Mouse (Mus musculus) splenic B cell, adult 2 months (primary cell): ENCODE measurements around the gene Bmp6.

Experiments used
- DNase-seq: peaks from one replicate; pipeline ENCODE4 v3.0.0-alpha.2; 2011; ENCODE audit warnings: low read depth, low spot score
- H3K27me3 ChIP-seq: 2 replicates; pipeline ENCODE4 v1.6.1; 2012; ENCODE audit warnings: mild to moderate bottlenecking, low read length, moderate library complexity, mixed read lengths; ENCODE audit not compliant: control insufficient read depth, poor library complexity, insufficient read depth, severe bottlenecking
- H3K36me3 ChIP-seq: 2 replicates; pipeline ENCODE4 v1.6.1; 2012; ENCODE audit warnings: mild to moderate bottlenecking, low read length, moderate library complexity, mixed read lengths; ENCODE audit not compliant: control insufficient read depth, poor library complexity, insufficient read depth, severe bottlenecking

Bmp6 gene

DNA sequence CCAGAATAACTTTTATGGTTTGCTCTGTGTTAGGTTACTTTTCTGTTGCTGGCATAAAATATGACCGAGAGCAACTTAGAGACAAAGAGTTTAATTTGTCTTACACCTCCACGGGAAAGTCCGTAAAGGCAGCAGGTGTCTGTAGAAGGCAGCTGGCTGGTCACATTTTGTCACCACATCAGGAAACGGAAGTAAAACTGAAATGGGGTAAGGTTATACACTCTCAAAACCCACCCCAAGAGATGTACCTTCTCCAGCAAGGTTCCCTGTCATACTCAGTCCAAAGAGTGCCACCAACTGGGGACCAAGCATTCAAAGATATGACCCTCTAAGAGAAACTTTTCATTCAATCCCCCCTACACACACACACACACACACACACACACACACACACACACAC, 201.8 kb downstream of the Bmp6 start:
- Histone ChIP-seq H3K36me3 (no peaks in the 10 kb centered on the region), H3K27me3 (no peaks in the 10 kb centered on the region)
- peak; percentile 76 for DNase-seq

DNA sequence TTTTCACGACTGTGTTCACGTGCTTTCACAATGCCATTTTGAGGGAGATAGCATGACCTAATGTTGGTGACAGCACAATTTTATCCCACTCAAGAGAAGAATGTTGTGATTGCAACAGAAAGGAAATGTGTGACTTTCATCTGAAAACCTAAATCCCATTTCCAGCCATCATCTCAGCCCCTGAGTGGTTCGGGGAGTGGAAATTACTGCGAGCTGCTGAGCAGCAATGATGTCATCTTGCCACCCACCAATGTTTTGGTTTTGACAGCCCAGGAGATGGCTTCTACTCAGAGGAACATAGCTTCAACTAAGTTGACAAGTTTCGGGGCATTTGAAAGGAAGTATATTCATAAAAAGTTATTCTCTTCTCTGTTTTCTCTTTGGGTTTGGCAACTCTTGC, 202.8 kb downstream of the Bmp6 start:
- no peaks in the 10 kb centered on the region for H3K27me3 ChIP-seq
- H3K36me3 ChIP-seq: no peaks in the 10 kb centered on the region
- DNase-seq: no peak

DNA sequence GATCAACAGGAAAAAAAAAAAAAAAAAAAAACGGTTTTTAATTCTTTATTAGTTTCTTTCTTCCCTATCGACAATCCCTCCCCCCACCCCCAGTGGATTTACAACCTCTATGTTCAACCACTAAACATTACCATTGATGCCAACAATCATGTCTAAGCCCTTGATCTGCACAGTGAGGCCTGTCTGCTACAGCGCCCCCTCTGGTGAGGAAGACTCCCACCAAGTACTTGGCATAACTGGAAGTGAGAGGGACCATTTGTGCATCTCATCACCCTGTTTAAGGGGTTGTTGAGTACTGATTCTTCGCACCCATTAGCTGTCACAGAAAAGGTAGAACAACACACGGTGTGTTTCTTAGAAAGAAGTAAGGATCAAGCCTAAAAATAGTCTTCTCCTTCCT, 203.8 kb downstream of the Bmp6 start:
- DNase-seq: peak; percentile 34
- Histone ChIP-seq H3K27me3 (no peaks in the 10 kb centered on the region), H3K36me3 (no peaks in the 10 kb centered on the region)
